Mouse (Mus musculus): ENCODE measurements around the gene Cmya5.

The Cmya5 gene

GRCm38 (mm10) chr13:93062860-93063636 lies 81.5 kb downstream of the Cmya5 start:
- no peak for DNase-seq (ENCODE audit: low spot score)

- no peak for DNase-seq (ENCODE audit: low spot score)
Observed at GRCm38 (mm10) chr13:93061311-93061710, 83.2 kb downstream of the Cmya5 start.

- DNase-seq (ENCODE audit: low spot score), result no peak
Observed at GRCm38 (mm10) chr13:93060437-93060836, 84.1 kb downstream of the Cmya5 start.

GRCm38 (mm10) chr13:93058551-93059011 lies 85.9 kb downstream of the Cmya5 start:
- DNase-seq (ENCODE audit: low spot score), result peak; percentile 41

DNA sequence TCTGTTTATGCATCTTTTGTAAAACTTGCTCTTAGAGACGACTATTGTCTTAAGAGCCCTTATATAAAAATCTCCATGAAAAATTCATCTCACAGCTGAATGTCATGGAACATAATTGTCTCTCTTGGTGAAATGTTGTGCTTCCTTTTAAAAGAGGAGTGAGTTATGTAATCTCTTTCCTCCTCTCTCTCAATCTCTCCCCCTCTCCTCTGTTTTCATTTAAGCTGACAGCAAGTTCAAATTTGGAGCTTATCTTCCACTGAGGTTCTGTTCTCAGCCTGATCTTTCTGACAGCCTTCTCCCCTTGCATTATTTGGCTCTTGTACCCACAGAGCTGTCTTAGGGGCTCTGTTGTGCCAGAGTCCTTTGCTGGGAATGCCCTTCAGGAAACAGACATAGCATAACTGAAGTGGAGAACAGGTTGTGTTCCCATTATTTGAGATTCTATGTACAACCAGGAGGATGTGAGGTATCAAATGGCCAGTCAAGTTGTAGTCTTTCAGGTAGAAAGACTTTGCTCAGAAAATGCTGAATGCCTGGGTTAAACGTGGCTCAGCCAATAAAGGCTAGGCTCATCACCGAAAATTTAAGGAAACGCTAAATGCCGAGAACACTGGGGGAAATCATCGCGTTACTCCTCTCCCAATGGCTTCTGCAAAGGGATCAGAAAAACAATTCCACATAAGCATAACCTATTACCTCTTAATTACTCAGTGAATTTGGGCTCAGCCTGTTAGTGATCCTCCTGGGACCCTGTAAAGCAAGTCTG lies 86.8 kb downstream of the Cmya5 start:
- no peak for DNase-seq (ENCODE audit: low spot score)

DNA sequence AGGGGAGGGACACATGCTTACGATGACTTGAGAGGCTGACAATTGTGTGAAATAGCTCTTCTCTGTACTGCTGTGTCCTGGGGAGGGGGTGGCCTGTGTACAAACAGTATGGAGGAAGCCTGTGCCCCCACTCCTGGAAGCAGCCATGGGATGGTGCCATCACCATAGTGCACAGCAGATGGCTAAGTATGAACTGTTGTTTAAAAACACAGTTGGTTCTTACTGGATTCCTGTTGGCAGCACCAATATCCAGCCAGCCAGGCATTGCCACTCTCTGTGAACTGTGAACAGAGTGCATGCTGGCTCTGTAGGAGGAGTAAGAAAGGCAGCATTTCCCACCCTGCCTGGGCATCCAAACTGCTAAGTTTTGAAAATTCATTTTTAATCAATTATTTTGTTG lies 88.4 kb downstream of the Cmya5 start:
- DNase-seq (ENCODE audit: low spot score), result peak; percentile 53

- DNase-seq (ENCODE audit: low spot score), result no peak
Observed at GRCm38 (mm10) chr13:93051483-93051882, 93.0 kb downstream of the Cmya5 start.

DNA sequence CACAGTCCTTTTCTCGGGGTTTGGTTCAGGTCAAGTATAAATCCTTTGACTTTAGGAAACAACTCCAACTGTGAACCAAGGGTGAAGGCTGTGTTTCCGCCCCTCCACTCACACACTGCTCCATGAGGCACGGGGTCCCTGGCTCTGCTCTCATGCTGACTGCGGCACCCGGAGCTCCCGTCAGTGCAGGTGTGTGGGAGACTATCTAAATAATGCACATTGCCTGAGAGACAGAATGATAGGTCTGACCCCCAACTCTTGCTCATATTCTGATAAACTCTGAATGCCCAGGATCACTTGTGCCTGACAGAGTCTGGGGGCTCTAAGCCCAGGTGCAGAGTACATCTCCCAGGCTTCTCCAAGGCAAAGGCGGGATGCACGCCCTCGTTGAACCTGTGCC lies 103.5 kb downstream of the Cmya5 start:
- DNase-seq (ENCODE audit: low spot score), result no peak

GRCm38 (mm10) chr13:93036218-93036617 lies 108.3 kb downstream of the Cmya5 start:
- no peak for DNase-seq (ENCODE audit: low spot score)

DNA sequence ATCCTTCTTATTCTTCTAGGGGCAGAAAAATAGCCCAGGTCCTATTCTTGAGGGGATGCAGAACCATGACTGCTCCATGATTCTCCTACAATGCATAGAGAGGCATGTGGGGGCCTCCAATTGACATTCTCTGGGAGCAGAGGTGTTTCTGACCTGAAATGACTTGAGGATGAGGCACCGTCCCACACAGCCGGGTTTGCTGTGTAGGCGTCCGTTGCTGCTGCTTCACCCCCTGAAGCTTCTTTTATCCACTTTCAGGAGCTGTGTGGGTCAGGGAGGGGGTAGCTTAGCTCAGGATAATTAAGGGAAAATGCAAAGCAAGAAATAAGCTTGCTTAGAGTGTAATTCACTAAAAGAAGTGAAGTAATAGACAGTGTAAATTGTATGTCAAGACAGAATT lies 115.2 kb downstream of the Cmya5 start:
- no peak for DNase-seq (ENCODE audit: low spot score)

DNA sequence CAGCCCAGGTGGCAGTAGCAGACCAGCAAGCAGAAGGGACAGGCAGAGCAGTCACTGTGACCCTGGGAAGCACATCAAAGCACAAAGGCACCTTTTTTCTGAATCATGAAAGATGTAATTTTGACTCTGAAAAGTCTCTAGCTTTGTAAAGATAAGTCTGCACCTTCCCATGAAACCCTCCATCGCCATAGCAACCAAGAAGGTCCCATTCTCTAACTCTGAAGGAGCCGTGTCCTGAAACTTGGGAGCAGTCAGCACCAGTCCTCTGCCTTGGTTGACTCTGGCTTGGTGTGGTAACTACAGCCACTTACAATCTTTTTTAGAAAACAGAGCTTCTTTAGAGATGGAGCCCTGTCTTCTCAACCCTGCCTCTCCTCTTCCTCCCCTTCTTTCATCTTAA lies 119.7 kb downstream of the Cmya5 start:
- no peak for DNase-seq (ENCODE audit: low spot score)

GRCm38 (mm10) chr13:93022158-93022557 lies 122.4 kb downstream of the Cmya5 start:
- DNase-seq (ENCODE audit: low spot score), result no peak

- DNase-seq (ENCODE audit: low spot score), result no peak
Observed at GRCm38 (mm10) chr13:93012952-93013351, 131.6 kb downstream of the Cmya5 start.

- DNase-seq (ENCODE audit: low spot score), result no peak
Observed at GRCm38 (mm10) chr13:93011315-93011714, 133.2 kb downstream of the Cmya5 start.

GRCm38 (mm10) chr13:93010524-93010923 lies 134.0 kb downstream of the Cmya5 start:
- DNase-seq (ENCODE audit: low spot score), result no peak

DNA sequence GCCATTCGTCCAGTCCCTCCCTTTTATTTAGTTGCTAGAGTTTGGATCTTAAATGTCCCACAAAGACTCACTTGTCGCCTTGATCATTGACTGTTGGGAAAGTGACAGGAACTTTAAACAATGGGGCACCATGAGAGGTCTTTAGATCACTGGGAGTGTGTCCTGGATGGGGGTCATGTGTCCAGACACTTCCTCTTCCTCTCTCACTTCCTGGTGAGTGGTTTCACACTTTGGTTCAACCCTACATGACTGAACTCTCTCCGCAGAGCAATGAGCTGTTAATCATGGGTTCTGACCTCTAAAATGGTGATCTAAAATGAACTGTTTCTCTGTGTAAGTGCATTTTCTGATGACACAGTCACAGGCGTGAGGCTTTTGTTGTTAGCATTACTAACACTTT lies 137.4 kb downstream of the Cmya5 start:
- no peak for DNase-seq (ENCODE audit: low spot score)

- DNase-seq (ENCODE audit: low spot score), result no peak
Observed at GRCm38 (mm10) chr13:93006347-93006746, 138.2 kb downstream of the Cmya5 start.

DNA sequence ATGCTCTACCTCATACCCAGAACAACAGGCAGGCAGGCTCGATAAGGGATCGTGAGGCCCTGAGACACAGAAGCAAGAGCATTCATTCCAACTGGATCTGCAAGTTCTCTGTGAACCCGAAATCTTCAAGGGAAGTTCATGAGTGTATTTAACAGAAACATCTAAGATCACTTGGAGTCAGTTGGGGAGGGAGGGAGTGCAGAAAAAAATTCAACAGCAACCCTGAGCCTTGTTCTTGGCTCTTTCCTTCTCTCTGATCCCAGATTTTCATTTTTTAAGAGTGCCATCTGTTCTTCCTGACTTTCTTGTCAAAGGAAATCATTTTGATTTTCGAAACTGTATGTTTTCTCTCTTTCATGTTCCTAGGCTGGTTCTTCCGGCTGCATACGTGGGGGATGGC lies 140.5 kb downstream of the Cmya5 start:
- DNase-seq (ENCODE audit: low spot score), result no peak

GRCm38 (mm10) chr13:93002456-93002855 lies 142.1 kb downstream of the Cmya5 start:
- DNase-seq (ENCODE audit: low spot score), result no peak

DNA sequence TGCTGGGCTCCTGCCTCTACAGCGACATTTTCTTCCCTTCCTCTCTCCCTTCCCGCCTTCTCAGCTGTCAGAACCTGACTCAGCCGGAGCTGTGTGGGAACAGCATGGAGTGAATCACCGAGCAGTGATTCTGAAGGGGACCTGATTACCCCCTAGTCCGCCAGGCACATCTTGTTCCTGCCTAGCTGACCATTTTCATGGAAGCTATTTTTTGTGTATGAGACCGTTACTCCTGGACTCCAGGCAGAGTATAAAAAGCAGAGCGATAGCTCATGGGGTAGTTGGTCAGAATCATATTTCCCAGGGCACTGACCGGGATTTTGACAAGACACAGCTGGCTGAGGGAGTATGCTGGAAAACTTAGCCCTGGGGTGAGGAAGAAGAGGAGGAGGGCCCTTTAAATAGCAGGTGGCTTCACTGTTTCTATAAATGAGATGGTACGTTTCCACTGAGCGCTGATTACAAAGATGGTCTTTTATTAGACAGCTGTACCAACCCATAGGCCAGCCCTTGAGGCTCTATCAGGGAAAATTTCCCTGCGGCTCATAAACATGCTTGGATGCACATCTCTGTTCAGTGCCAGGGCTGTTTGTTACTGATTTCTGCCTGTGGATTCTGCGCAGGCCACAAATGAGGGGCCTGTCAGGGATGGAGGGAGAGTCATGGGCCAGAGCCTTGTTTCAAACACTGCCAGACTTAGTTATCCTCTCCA lies 143.7 kb downstream of the Cmya5 start:
- DNase-seq (ENCODE audit: low spot score), result peak; percentile 39

DNA sequence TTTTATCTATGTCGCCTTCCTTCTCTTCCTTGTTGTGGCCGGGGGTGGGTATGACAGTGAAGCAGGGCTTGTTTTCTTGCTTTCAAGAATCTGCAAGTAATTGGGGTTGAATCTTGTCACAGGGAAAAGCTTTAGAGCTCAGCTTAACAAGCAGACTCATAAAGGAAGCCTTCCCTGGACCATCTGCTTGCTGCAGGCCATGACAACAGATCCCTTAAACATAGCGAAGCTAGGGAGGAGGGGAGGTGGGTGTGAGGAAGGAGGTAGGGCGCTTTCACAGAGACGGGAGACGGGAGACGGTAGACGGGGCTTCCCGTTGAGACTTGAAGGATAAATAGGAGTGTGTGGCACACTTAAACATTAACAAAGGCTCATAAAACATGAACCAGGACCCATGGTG lies 144.7 kb downstream of the Cmya5 start:
- DNase-seq (ENCODE audit: low spot score), result peak; percentile 59

DNA sequence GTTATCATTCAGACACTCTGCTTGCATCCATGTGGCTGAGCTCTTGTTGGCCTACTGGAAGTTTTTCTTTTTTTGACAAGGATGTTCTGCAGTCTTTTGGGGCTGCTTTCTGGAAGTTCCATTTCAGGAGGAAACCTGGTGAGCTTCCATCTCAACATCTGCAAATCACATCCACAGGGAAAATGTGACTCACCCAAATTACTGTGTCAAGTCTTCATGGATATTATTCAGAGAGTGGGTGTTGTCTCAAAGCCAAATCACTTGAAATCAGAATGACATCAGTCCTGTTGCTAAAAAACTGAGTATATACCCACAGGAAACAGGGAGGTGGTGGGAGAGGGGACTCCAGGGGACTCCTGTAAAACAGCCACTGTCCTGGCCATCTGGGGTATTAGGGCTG lies 149.8 kb downstream of the Cmya5 start:
- no peak for DNase-seq (ENCODE audit: low spot score)

GRCm38 (mm10) chr13:92992823-92993222 lies 151.7 kb downstream of the Cmya5 start:
- DNase-seq (ENCODE audit: low spot score), result no peak

Data from layer of hippocampus, adult 11-12 months (tissue).